Mouse (Mus musculus): ENCODE data around the gene Ift80.
A peak's percentile ranks its signal among the peaks of the same experiment; 100 is the strongest.
"Not testable (repeated sequence)": the region's sequence is repeated elsewhere in the genome, so short reads cannot be mapped to it uniquely, and the experiment has no call there.

The Ift80 gene

DNA sequence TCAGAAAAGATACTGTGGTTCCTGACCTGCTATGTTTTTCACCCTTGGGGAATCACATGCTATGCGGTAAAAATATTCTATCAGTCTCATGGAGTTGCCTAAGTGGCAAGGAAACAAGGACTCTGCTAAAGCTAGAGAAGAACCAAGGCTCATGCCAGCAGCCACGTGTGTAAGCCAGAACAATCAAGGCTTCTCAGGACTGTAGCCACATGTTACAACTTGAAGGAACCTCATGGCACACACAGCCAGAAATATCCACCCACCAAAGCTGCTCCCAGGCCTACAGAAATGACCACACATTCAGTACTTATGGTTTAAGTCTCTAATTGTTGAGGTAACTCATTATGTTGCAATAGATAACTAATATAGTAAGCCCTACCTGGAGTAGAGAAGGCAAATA lies 17.8 kb downstream of the Ift80 start:
- DNase-seq (ENCODE audit: low spot score in 2 of 2): no peak

DNA sequence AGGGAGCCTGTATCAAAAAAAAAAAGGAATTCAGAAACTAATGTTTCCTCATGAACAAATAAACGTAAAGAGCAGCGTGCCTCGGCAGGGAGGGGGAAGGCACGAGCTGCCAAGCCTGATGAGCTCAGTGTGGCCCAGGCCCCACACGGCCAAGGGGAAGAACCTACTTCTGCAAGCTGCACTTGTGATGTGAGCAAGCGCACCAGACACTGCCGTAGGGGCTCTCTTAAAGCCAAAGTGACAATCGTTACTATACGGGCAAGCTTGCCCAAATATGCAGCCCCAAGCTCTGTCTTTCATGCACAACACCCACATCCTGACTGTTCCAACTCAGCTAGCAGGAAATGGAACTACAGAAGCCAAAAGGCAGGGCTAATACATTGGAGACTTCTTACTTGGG lies 23.5 kb downstream of the Ift80 start:
- no peak for DNase-seq (ENCODE audit: low spot score in 2 of 2)

DNA sequence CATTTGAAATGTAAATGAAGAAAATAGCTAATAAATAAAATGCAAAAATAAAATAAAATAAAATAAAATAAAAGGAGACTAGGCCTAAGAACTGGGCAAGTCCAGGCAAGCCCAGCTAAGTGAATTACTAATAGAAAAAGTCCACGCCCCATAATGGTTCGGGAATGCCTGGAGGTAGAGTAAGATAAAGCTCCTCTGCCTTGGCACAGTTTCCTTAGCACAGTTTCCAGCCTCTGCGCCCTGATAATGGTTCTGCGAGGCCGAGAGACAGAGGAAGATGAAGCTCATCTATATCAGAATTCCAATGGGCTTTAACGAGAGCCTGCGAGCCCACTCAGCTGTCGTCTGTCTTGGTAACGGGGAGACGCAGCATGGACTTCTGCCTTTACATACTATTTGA lies 25.2 kb downstream of the Ift80 start:
- no peak for DNase-seq (ENCODE audit: low spot score in 2 of 2)

DNA sequence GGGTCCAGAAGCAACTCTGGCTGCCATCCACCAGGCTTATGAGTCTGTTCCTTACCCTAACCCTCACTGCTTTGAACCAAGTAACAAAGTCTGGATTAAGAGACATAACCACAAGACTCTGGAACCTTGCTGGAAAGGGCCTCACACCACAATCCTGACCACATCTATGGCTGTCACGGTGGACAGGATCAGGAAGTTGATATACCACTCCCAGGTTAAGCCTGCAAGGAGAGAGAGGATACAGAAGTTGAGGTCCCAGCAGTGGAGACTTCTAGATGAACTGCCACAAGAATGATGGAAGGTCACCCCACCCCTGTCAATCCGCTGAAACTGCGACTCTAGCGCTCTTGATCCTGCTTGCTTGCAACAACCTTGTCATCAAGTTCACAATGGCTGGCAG lies 26.7 kb downstream of the Ift80 start:
- no peak for DNase-seq (ENCODE audit: low spot score in 2 of 2)

DNA sequence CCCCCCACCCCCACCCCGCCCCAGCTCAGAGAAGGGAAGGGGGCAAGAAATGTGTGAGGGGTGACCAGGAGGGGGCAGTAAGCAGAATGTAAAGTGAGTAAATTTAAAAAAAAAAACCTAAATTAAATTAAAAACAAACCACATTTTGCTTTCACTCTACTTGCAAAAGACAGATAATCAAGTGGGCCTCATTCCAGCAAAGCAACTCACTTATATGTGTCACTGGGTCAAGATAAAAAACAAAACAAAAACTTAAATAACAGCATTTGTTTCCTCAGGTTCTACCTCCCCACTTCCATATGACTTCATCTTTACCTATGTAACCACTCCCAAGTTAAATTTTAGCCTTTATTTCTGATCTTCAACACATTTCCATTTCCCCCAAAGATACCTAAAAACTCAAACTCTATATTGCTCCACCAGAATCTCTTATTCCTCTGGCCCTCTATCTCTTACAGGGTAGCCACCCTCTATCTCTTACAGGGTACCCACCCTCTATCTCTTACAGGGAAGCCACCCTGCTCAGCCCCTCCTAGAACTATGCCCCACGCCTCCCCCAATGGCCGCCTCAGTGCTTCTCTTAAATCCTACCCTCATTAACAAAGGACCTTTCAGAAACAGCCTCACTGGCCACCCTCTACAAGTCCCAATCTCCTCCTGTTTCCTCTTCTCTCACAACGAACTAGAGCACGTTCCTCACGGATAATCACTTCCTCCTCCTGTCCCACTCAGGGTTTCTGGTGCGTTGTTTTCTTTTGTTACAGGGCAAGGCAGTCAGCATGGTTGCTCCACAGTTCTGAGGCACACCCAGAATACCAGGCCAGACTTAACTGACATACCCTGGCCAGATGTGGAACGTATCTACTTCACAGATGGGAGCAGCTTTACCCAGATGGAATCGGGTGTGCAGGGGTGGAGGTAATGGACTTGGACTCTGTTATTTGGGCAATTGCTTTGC lies 28.6 kb downstream of the Ift80 start:
- no peak for DNase-seq (ENCODE audit: low spot score in 2 of 2)

DNA sequence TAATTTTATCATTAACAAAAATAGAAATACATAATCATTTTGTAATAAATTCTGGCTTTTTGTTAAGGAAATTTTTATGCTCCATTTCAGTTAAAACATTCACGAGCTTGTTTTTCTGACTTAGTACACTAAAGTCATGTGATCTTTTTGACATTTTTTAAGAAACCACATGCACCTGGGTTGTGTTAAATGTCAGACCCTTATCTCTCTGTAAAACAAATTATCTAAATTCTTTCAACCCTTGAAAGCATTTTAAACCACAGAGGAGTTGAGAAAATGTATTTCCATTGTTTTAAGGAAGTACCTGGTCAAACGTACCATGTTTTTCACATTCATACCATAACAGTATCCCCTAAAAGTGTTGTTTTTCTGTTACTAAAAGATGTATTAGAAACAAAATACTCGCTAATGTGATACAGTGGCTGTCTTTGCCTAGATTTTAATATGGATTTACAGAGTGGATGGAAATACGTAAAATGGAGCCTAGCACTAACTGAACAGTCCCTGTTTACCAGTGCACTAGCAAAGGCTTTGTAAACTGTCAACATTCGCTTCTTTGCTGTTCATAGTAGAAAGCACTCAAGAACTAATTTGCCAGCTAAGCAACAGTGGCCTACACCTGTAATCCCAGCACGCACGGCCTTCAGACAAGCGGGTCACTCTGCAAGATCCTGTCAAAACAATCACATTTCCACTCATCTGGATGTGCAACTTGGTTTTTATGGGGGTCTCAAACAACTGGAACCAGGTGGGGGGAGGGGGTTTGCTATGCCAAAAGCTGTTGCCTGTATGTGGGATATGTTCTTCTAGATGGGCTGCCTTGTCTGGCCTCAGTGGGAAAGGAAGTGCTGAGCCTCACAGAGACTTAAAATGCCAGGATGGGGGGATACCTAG lies 29.5 kb downstream of the Ift80 start:
- no peak for DNase-seq (ENCODE audit: low spot score in 2 of 2)

DNA sequence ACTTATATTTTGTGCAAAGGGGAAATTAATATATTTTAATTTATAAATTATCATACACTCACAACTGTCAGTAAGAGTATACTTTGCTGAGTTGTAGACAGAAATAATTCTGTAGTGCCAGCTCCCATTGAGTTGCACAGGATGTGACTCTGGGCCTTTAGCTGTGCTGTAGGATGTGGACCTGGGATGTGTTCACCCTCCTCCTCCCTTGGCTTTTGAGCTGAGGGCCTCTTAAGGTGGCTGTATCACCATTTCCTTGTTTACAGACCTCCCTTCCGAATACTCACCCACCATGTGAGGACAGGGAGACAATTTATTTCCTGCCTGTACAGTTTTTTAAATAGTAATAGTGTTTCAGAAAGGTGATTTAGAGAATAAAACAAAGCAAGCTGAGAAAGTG lies 30.8 kb downstream of the Ift80 start:
- no peak for DNase-seq (ENCODE audit: low spot score in 2 of 2)

DNA sequence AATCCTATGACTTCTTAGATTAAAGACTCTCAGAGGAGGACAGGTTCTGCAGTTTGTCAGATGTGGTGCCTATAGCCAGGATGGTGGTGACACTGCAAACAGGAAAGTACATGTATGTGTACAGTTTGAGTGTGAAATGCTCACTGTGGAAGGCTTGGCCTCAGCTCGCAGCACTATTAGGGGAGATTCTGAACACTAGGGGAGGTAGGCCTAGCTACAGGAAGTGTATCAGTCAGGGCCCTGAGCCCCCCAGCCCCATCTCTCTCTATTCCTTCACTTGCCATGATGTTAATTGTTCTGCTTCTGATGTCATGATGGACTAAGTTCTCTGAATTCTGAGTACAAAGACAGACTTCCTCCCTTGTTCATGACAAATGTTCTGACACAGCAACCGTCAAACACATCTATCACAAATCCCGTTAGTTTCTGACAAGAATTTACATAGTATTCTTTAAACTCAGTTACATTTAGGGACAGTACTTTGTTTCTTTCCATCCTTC lies 35.2 kb downstream of the Ift80 start:
- no peak for DNase-seq (ENCODE audit: low spot score in 2 of 2)

DNA sequence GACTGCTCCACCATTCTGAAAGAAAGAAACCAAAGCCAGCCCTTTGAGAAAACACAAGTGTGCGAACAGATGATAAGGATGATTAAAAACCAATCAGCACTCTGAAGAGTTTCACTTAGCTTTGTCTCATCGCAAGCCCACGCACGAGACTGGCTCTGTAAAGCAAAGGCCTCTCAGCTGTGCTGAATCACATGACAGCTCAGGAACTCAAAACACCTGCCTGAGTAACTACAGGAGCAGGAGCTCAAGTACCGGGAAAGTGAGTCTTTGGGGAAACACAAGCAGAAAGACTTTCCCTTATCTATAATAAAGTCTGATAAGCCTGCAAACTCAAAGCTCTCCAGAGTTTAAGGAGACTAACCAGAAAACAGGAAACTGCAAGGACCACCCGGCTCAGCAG lies 37.0 kb downstream of the Ift80 start:
- DNase-seq (ENCODE audit: low spot score in 2 of 2): no peak

DNA sequence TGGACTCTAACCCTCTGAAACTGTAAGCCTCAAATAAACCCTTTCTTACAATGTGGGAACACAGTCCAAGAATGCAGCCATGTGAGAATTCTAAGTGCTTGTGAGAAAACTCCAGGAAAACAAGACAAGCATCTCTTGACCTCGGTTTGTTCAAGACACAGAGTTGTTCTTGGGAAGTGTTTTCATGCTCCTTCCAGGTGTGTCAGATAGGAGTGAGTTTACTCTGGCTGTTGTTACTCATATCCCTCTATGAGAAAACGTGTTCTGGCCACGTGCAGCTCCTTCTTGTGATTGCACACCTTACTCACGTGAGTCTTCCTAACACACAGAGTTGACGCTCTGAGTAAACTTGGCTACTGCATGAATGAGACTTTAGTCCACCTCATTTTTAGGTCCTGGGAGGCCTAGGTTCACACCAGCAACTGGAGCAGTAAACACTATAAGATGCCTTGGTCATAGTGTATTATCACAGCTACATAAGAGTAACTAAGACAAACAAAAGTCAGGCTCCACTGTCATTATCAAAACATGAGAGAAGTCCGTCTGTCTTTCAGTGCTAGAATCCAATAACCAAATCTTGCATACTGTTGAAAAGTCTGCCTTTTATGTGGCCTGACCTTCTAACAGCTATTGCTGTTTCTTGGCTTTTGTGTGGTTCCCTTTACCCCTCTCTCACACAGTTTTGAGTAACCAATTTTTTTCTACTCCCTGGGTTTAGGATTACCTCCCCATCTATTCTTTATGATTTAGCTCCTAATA lies 37.7 kb downstream of the Ift80 start:
- DNase-seq (ENCODE audit: low spot score in 2 of 2): no peak

DNA sequence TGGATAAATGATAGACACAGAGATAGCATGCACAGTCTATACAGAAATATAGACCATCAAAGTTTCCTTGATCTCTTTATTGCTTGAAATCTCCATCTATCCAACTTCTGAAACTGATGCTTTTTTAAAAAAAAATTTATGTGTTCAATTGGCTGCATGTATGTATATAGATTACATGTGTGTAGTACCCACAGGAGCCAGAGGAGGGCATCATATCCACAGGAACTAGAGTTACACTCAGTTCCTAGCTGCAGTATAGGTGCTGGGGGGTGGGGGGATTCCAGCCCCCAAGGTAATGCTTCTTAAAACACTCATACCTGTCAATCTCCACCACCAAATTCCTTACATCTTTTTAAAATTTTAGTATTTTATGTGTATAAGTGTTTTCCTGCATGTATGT lies 39.7 kb downstream of the Ift80 start:
- no peak for DNase-seq (ENCODE audit: low spot score in 2 of 2)

DNA sequence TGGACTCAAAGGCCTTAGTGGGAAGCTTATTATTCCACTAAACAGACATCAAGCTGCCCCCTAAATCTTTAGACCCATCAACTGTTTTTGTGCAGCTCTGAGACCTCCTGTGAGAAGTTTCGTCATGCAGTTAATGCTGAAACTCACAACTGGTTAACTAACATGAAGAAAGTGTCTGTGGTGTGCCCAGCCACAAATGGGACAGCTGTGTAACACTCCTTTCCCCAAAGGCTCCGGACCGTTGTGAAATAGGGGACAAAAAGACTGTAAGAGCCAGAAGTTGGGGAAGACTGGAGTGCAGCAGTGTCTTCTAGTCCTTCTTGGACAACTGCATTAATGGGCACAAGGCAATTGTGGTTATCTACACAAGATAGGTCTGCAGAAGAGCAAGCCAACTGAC lies 47.0 kb downstream of the Ift80 start:
- DNase-seq (ENCODE audit: low spot score in 2 of 2): no peak

DNA sequence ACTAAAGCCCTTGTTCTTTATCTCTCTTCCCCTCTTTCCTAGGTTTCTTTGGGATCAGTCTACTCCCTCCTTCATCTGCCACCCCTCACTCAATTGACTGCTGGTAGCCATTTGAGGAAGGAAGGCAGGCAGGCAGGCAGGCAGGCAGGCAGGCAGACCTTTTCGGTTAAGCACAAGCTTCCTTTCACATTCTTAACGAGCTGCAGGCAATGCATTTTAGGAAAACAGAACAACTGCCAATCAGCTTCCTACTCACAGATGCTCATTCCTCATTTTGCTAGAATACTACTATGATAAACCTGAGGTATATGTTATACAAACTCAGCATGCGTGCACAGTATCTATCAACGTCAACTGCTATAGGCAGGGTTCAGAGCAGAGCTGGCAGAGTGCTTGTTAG lies 47.9 kb downstream of the Ift80 start:
- DNase-seq (ENCODE audit: low spot score in 2 of 2): peak in 1 of 2 experiments; percentile 41

DNA sequence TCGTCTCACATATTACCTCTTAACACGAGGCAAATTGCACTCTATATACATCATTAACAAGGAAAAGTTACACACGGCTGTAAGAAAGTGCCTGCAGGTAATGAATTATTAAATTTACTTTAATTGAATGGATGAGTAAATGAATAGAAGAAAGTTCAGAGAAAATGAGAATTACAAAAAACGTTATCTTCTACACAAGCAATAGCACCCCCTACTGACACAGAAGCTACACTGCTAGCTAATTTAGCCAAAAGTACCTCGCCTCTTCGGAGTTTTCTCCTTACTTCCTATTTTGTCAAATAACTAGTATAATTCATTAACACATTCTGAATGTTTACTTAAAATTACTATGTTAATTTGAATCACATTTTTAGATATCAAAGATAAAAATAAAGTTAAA lies 49.9 kb downstream of the Ift80 start:
- peak in 1 of 2 experiments; percentile 47 for DNase-seq (ENCODE audit: low spot score in 2 of 2)

DNA sequence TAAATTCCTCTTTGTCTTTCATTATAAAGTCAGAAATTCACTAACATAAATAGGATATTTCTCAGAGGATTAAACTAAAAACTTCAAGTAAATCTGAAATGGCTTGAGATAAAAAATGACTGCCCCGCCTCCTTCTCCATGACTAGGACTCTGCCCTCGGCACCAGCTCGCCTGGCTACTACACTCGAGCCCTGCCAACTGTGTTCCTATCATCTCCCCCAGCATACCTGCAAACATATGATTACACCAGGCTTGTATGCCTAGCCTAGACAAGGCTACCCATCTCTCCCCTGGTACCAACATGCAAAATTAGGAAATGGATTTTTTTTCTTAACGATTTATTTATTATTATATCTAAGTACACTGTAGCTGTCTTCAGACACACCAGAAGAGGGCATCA lies 51.7 kb downstream of the Ift80 start:
- no peak for DNase-seq (ENCODE audit: low spot score in 2 of 2)

DNA sequence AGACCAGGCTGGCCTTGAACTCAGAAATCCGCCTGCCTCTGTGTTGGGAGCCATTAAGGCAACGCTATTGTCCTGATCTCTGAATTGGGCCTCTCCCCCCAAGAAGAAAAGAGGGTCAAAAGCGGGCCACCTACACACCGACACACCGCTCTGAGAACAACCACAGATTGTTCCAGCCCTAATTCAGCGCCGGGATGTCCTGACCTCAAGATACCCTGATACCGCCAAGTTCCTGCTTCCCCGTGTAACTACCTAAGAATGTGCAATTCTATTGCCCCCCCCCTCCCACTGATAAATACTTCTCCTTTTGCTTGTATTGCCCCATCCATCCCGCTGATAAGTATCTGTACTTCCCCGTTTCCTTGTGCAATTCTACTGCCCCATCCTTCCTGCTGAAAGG lies 52.4 kb downstream of the Ift80 start:
- not testable (repeated sequence) for DNase-seq (ENCODE audit: low spot score in 2 of 2)

DNA sequence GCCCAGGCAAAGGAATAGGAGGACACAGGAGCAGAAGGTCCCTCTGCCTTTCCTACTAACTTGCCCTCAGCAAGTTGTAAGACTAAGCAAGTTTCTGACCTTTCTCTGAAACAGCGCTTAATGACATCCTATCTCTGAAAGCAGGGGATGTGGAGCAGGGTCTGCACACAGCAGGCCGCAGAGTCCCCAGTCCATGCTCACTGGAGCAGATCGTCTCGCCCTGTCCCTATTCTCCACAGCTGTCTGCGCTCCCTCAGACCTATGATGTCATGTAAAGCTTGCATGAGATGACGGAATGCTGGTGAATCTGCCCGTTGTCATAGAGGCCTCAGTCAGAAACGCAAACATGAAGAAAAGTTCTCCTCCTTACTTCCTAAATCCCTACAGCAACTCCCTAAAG lies 55.0 kb downstream of the Ift80 start:
- no peak for DNase-seq (ENCODE audit: low spot score in 2 of 2)

DNA sequence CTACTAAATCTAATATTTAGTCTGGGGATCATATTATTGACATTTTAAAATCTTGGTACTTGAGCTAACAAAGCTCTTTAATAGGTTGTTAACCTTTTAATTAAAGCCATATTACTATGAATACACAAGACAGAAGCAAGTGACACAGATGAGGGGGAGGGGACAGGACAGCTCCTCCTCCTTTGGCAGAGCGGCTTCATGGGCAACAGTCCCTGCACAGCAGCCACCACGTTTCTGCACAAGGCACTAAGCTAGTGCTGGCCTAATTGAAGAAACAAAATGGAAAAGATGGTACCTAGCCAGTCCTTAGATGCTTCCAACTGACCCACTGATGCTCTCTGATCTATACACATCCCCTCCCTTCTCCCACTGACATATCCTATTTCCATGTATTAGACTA lies 55.5 kb downstream of the Ift80 start:
- DNase-seq (ENCODE audit: low spot score in 2 of 2): no peak

DNA sequence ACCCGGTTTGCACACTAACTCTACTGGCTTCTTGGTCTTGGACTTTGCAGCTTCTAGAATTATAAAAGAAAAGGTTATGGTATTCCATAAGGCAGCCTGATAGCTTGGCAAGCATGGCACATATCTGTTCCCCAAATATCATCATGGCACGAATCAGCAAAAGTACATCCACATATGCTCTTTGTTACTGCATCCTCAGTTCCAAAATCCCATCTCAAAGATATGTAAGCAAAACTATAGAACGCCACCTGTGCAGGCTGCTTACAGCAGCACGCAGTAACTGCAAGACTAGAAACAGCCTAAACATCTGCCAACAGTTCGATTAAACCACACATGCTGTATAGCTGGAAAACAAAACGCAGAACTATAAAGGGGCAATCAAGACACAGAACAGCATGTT lies 62.5 kb downstream of the Ift80 start:
- DNase-seq (ENCODE audit: low spot score in 2 of 2): peak in 1 of 2 experiments; percentile 26

DNA sequence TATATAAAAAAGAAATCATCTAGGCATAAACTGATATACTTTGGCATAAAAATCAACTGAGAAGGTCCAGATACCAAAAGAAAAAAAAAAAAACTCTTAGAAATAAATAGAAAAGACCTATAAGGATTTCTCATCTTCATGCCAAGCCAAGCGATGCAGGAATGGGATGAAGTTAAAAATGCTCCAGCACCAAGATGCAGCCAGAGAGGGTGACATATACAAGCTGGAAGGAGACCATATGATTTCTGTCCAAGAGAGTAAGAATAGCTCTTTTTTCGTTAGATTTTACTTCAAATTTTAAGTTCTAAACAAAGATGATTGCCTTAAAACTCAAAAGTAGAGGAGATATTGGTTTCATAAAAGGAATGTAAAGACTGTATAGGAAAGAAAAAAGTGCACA lies 64.1 kb downstream of the Ift80 start:
- DNase-seq (ENCODE audit: low spot score in 2 of 2): no peak

DNA sequence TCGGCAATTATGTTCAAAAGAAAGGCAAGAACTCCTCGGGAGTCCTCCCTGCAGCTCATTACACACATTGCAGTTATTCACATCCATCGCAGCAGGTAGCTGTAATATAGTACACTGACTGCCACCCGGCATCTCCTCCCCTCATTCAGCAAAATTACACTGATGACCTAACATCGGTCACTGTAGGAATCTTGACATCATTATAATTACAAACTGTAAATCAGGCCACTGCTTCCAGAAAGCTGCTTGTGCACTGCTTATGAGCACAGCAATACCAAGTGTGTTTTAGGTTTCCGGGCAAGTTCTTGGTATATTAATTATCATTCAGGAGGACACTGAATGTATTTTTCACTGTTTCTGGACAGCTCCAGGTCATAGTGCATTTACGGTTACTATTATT lies 65.1 kb downstream of the Ift80 start:
- no peak for DNase-seq (ENCODE audit: low spot score in 2 of 2)

DNA sequence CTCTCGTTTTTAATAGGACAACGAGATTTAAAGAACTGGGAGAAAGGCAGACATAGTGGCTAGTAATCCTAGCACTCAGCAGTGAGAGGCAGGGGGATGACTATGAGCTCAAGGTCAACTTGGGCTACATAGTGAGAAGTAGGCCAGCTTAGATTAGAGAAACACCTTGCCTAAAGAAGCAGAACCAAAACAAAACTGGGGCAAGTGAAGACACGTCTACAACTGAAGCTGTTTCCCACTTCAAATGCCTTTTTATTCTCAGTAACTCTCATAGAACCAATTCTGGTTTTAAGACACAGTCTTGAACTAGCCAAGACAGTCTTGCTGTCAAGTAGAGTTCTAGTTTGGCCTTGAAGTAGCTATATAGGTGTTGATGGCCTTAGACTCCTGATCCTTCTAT lies 67.7 kb downstream of the Ift80 start:
- DNase-seq (ENCODE audit: low spot score in 2 of 2): no peak

Data from frontal cortex, postnatal 36 days (tissue).